Mouse (Mus musculus) adrenal gland, postnatal 4 days (tissue): ENCODE data around the gene Prn. TPM values are rescaled to one million over a fixed set of nuclear protein-coding genes. Genes with fewer than 3 reads are reported as not detected.

Experiments used
- DNase-seq, 2 experiments: peaks; one replicate each; pipeline ENCODE4 v3.0.0; 2021 to 2022; ENCODE audit warnings: low spot score in 2 of 2, mixed read lengths in 2 of 2
- total RNA-seq, 2 experiments: library from RNA; stranded (reverse); gene quantifications; 2 replicates each; pipeline ENCODE4 v1.2.3; 2021

Prn gene
- total RNA-seq, 2 experiments from 2014 or later: not detected

- no peak for DNase-seq
Measured at GRCm38 (mm10) chr2:131948916-131949639, 39.3 kb downstream of the Prn start.

DNA sequence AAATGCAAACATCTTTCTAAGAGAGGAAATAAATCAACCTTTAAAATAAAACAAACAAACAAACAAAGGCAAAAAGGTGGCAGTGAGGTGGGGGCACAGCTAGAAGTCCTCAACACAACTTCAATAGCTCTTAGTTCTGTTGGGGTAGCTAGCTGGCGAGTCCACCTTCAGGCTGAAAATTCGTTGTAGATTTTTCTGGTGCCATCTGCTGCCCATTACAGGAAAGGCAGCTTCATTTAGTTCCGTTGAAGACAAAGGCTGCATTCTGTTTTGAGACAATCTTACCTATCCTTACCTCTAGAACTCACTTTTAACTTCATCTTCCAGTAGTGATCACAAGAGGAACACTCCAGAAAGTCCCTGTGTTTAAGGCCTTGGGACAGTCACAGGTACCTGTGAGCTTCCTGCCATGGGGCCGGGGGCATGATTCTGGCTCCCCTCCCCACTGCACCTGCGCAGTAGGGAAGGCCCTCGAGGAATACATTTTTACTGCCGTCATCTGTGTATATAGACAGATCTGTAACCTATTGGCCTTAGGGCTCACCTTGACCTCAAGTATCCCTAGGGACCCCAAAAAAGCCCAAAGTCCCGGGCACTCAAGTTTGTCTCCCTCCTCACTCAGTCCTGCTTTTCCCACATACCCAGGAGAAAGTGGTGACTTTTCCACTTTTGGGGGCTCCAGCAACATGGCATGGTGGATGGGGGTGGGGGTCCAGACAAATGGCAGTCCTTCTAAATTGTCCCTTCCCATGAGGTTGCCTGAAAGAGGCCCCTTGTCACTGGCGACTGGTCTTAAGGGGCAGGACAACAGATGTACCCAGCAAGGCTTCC, 40.2 kb downstream of the Prn start:
- DNase-seq: peak in 1 of 2 experiments; percentile 3

DNA sequence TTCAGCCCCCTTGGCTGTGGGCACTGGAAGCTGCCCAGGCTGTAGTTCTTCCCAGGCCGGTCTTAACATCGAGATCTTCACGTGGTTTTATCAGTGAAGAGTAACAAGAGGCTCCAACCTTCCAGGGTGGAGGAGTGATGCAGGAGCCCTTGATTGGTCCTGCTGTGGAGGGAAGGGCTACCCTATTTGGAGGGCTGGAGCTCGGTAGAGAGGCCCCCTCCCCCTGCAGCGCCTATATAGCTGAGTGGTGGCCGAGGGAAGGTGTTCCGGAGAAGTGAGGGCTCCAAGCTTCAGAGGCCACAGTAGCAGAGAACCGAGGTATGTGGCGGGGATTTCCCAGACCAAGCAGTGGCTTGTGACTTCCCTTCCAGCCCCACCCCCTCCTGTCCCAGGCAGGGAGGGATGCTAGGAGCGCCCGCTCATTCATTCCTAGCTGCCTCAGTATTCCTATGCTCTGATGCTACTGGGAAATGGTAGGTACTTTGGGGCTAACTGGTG, 40.9 kb downstream of the Prn start, which contains the start of gene Prnd:
Gene Prnd (plus strand): TSS at position 264 of the 498 bp plus-strand sequence.
- DNase-seq: peak in 1 of 2 experiments; percentile 2

GRCm38 (mm10) chr2:131952456-131952855, 42.7 kb downstream of the Prn start:
- peak in 1 of 2 experiments; percentile 2 for DNase-seq

DNA sequence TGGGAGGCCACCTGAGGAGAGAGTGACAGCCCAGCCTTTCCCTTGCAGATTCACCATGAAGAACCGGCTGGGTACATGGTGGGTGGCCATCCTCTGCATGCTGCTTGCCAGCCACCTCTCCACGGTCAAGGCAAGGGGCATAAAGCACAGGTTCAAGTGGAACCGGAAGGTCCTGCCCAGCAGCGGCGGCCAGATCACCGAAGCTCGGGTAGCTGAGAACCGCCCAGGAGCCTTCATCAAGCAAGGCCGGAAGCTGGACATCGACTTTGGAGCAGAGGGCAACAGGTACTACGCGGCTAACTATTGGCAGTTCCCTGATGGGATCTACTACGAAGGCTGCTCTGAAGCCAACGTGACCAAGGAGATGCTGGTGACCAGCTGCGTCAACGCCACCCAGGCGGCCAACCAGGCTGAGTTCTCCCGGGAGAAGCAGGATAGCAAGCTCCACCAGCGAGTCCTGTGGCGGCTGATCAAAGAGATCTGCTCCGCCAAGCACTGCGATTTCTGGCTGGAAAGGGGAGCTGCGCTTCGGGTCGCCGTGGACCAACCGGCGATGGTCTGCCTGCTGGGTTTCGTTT, 43.3 kb downstream of the Prn start:
- DNase-seq: peak in 1 of 2 experiments; percentile 4

DNA sequence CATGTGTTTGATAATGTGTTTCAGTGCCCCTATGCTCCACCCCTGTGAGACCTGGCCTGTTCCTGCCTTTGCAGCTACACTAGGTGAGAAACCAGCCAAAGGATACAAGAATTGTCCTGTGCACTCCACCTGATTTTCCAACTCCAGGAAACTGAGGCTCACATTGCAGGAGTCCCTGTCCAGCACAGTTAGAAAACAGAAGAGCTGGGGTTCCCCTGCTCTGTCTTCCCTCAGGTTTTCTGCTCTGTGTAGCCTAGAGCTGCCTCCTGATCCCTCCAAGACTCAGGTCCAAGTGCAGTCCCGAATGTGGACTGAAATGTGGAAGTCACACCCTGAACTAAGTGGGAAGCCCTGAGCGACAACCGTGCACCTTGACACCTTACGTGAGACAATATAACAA, 44.0 kb downstream of the Prn start:
- DNase-seq: no peak

DNA sequence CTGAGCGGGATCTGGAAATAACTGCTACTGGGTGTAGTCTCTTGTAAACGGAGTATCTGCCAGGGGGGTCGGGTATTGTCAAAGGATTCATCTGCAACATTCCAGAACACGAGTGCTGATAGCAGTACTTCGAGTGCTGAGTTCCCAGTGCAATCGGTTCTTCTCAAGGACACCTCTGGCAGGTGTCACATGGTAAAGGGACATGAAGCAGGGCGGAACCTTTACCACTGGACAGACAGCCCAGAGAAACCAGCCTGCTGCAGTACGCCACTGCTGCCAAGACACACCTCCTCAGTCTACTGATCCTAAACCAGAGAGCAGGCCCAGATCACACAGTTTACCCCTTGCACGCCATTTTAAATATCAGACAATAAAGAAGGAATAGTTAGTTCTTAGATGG, 45.1 kb downstream of the Prn start:
- DNase-seq: no peak

DNA sequence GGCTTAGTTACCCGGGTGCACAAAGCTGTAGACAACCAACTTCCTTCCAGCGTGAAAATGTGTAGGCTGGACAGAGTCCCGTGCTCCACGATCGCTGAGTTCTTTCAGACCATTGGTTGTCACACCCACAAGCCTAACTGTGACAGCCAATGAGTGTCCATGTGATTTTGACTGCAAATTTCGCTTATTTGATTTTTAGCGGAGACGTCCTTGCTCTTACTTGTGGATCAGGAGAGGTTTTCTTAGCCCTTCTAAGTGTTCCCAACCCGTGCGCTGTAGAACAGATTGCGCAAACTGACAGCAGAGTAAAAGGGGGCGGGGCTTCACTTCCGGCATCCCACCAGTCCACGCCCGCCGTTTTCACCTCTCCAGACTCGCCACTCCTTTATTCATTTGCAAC, 45.5 kb downstream of the Prn start:
- DNase-seq: no peak

GRCm38 (mm10) chr2:131956336-131957256, 46.8 kb downstream of the Prn start:
- no peak for DNase-seq

GRCm38 (mm10) chr2:131957731-131958222, 48.0 kb downstream of the Prn start:
- DNase-seq: no peak

- no peak for DNase-seq
Measured at GRCm38 (mm10) chr2:131961671-131962070, 51.9 kb downstream of the Prn start.

- no peak for DNase-seq
Measured at GRCm38 (mm10) chr2:131970597-131970996, 60.8 kb downstream of the Prn start.

DNA sequence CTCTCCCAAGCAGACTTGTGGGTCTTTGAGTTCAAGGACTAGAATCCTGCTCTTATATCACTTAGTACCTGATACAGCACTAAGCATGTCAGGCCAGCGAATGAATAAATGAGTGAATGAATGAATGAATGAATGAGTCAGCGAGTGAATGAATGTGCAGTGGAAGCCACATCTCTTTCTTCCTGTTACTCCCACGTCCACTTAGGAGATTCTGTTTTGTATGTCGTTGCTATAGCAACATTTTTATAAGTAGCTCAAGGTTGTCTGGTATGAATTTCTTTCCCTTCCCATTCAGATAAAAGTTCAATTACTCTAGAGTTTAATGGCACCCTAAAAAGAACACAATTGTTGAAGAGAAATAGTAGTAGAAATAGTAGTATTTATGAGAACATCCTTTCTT, 61.3 kb downstream of the Prn start:
- DNase-seq: no peak

DNA sequence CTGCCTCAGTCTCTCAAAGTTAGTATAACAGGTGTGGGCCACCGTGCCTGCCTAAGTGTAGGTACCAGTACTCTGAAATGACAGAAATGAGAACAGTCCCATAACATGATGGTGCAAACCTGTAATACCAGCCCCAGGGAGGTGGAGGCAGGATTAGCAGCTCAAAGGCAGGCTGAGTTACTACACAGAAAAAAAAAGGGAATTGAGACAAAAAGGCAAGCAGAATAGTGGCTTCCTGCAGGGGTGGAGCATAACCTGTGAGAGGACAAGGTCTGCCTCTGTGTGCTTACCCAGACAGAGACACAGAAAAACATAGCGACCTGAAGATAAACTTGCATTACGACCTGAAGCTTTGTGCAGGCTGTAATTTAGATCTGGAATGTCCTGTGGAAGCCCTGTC, 66.9 kb downstream of the Prn start:
- no peak for DNase-seq

DNA sequence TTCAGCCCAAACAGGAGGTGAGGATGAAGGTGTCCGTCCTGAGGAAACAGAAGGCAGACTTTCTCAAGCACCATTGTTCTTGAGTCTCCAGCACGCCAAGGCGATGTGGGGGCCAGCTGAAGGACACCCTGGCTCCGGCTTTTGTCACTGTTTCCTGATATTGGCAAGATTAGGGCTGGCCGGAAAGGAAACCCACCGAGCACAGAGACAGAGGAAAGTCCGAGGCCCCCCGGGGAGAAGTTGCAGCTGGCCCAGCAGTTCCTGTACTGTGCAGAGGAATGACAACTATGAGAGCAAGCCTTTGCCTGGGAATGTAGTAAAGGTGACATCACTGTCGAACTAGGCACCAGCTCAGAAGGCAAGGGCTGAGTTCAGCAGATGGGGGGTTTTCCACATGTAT, 71.1 kb downstream of the Prn start:
- no peak for DNase-seq

- DNase-seq: no peak
Measured at GRCm38 (mm10) chr2:131982546-131983196, 72.9 kb downstream of the Prn start.

DNA sequence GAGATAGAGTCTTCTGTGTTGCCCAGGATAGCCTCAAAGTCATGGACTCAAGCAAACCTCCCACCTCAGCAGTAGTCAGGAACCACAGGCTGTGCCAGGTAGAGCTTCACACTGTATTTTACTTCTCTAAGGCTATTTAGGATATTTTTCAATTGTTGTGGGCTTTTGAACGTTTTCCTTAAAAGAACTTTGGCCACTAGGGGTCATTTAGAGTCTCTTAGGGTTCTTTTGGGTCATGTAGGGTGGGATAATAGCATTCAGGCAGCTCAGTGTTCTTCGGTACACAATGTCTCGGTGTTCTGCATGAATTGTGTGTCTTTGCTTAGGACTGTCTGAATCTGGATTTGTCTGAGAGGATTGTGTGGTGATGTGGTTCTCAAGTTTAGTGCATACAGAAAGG, 78.2 kb downstream of the Prn start:
- no peak for DNase-seq

- DNase-seq: no peak
Measured at GRCm38 (mm10) chr2:131988550-131988949, 78.8 kb downstream of the Prn start.

DNA sequence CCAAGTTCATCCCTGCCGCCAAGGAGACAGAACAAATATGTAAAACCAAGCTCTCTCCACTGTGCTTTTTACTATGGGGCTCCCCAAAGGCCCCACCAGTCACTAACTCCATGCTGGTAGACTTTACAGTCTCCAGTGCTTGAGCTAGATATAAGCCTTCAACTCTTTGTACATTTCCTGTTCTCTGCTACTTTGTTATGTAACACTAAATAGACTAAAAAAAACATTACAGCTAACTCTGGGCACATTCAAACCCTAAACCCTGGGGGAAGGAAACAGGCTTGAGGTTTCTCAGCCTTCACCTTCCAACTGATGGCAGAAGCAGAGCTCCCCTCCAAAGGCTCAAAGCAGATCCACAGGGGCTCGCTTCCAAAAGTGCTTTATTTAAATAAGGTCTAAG, 82.7 kb downstream of the Prn start:
- DNase-seq: no peak

DNA sequence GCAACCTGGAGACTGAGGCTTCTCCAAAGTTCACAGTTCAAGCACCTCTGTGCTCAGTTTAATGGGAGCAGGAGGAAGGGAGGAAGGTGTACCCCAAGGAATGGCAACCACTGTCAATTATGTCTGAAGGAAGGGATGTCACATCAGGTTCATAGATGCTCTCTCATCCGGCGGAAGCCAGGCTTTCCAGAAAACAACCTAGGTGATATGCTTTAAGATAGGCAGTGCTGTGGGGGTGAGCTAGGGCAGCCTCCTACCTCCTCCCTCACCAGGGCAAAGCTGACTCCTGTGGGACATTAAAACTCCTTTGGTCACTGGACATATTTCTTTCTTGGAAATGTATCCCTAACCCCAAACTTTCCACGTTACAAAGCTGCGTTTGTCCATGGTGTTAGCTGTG, 83.4 kb downstream of the Prn start:
- DNase-seq: no peak
